ENCODE assay signal across 9 mouse cellular contexts in genomic region chr12:29167922-29168321, GRCm38 (mm10).
"Had no signal": no experiment of that assay in that cellular context is flagged by ENCODE, and none has a peak within 500 bp of the region (broad histone marks: within the 10 kb centered on the region; RNA-seq: fewer than 3 reads in every experiment).

No protein-coding gene starts in this region.

- ATAC-seq: lung, postnatal 0 days; midbrain, embryonic 13.5 days had no signal

- DNase-seq: kidney, postnatal 10 days; kidney, postnatal 4 days; lung, adult 2 months; lung, postnatal 36 days; spleen, adult 18-20 months; thymus, adult 2 months; thymus, postnatal 25 days had no signal
